Mouse (Mus musculus) myocyte (in vitro differentiated cells): ENCODE measurements around the gene Ptprb.

Experiments
- CEBPB ChIP-seq: IDR thresholded peaks from 2 replicates; pipeline ENCODE4 v1.6.1; 2011; ENCODE audit warnings: mild to moderate bottlenecking, moderate library complexity; ENCODE audit not compliant: poor library complexity, insufficient read depth, severe bottlenecking
- E2F4 ChIP-seq: IDR thresholded peaks from one replicate; pipeline ENCODE4 v1.6.1; 2011; ENCODE audit warnings: mild to moderate bottlenecking, control low read depth, moderate library complexity; ENCODE audit not compliant: insufficient read depth
- MAX ChIP-seq: IDR thresholded peaks from one replicate; pipeline ENCODE4 v1.6.1; 2011; ENCODE audit warnings: low read depth, mild to moderate bottlenecking, control low read depth
- MYOD1 ChIP-seq, 3 experiments: IDR thresholded peaks; one replicate each; pipeline ENCODE4 v1.6.1; 2011; ENCODE audit warnings: control low read depth in 2 of 3, low read depth in 2 of 3, mild to moderate bottlenecking in 2 of 3, moderate library complexity in 1 of 3; ENCODE audit not compliant: insufficient read length in 2 of 3, control insufficient read depth in 1 of 3
- MYOG ChIP-seq, 3 experiments: IDR thresholded peaks; one replicate each; pipeline ENCODE4 v1.6.1; 2011; ENCODE audit warnings: control low read depth in 2 of 3, low read depth in 2 of 3, mild to moderate bottlenecking in 2 of 3; ENCODE audit not compliant: insufficient read length in 2 of 3, control insufficient read depth in 1 of 3, insufficient read depth in 1 of 3
- POLR2A ChIP-seq: IDR thresholded peaks from one replicate; pipeline ENCODE4 v1.6.1; 2011; ENCODE audit warnings: low read depth, mild to moderate bottlenecking, control low read depth, moderate library complexity; ENCODE audit not compliant: insufficient read length
- POLR2AphosphoS2 ChIP-seq: IDR thresholded peaks from one replicate; pipeline ENCODE4 v1.6.1; 2011; ENCODE audit warnings: low read depth, control low read depth; ENCODE audit not compliant: insufficient read length
- REST ChIP-seq: IDR thresholded peaks from one replicate; pipeline ENCODE4 v1.6.1; 2011; ENCODE audit warnings: mild to moderate bottlenecking, control low read depth, moderate library complexity; ENCODE audit not compliant: insufficient read depth, insufficient read length
- TCF12 ChIP-seq: IDR thresholded peaks from one replicate; pipeline ENCODE4 v1.6.1; 2011; ENCODE audit warnings: mild to moderate bottlenecking, control low read depth; ENCODE audit not compliant: poor library complexity, insufficient read depth, severe bottlenecking
- TCF3 ChIP-seq: IDR thresholded peaks from one replicate; pipeline ENCODE4 v1.6.1; 2011; ENCODE audit warnings: low read depth, control low read depth; ENCODE audit not compliant: insufficient read length
- USF1 ChIP-seq: IDR thresholded peaks from one replicate; pipeline ENCODE4 v1.6.1; 2011; ENCODE audit warnings: low read depth, mild to moderate bottlenecking, control low read depth, moderate library complexity

DNA sequence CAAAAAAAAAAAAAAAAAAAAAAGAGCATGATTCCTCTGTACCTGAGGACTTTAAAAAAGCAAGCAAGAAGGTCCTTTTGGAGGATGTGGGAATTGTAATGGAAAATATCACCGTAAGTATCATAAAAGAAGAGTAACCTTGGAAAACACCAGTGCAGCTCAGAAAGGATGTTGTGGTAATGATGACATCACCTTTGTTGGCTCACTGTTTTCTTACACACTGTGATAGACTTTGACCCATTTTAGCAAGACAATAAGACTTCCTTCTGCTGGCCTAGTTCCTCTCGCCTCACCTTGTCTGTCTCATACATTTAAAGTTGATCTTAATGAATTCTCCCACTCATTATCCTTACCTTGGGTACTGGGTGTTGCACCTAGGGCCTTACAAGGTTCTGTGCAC, 147.2 kb downstream of the Ptprb start:
- no peak for TF ChIP-seq POLR2A
- no peak for TF ChIP-seq CEBPB
- no peak for TF ChIP-seq MYOG (IDR thresholded peaks at IDR 0.05; ENCODE audit: control insufficient read depth in 1 of 3, insufficient read depth in 1 of 3, insufficient read length in 2 of 3, low read depth in 2 of 3)
- no peak for TF ChIP-seq REST
- no peak for TF ChIP-seq TCF12
- no peak for TF ChIP-seq POLR2AphosphoS2
- no peak for TF ChIP-seq USF1
- no peak for TF ChIP-seq MAX
- no peak for TF ChIP-seq E2F4
- no peak for TF ChIP-seq MYOD1 (IDR thresholded peaks at IDR 0.05; ENCODE audit: control insufficient read depth in 1 of 3, insufficient read length in 2 of 3, low read depth in 2 of 3)
- TF ChIP-seq TCF3, result no peak
